Mouse (Mus musculus) lung, postnatal 0 days (tissue): ENCODE data around the gene Zfp963.

ENCODE experiments used
- CTCF ChIP-seq: IDR thresholded peaks from 2 replicates; pipeline ENCODE4 v1.5.1; 2016; ENCODE audit warnings: antibody characterized with exemption, mild to moderate bottlenecking
- EP300 ChIP-seq: IDR thresholded peaks from 2 replicates; pipeline ENCODE4 v1.6.1; 2016; ENCODE audit warnings: antibody characterized with exemption, mild to moderate bottlenecking, control low read depth

GRCm38 (mm10) chr8:69790773-69791367 lies 41.1 kb upstream of the Zfp963 start, which contains the start of the genes Atp13a1 and Zfp866:
- peak; percentile 28 for TF ChIP-seq CTCF
- TF ChIP-seq EP300: no peak
